Mouse (Mus musculus) ES-Bruce4 (cell line): Measurements from ENCODE around the gene Nedd4. TPM values are rescaled to one million over a fixed set of nuclear protein-coding genes. Genes with fewer than 3 reads are reported as not detected.

Source experiments
- H3K27ac ChIP-seq: 2 replicates; pipeline ENCODE4 v1.5.1; 2012; ENCODE audit warnings: low read length, inconsistent platforms; ENCODE audit not compliant: insufficient read depth
- H3K27me3 ChIP-seq: 2 replicates; pipeline ENCODE4 v1.6.1; 2012; ENCODE audit warnings: mild to moderate bottlenecking, low read length, inconsistent platforms; ENCODE audit not compliant: control insufficient read depth, poor library complexity, insufficient read depth, severe bottlenecking
- H3K36me3 ChIP-seq: 2 replicates; pipeline ENCODE4 v1.6.1; 2012; ENCODE audit warnings: inconsistent platforms, mild to moderate bottlenecking, low read length, moderate library complexity; ENCODE audit not compliant: control insufficient read depth, poor library complexity, insufficient read depth, severe bottlenecking
- H3K4me1 ChIP-seq: one replicate; pipeline ENCODE4 v1.8.1; 2011; ENCODE audit warnings: low read length; ENCODE audit not compliant: control insufficient read depth, insufficient read depth
- H3K4me3 ChIP-seq: 2 replicates; pipeline ENCODE4 v1.5.1; 2011; ENCODE audit warnings: low read depth, mild to moderate bottlenecking, low read length
- H3K9ac ChIP-seq: 2 replicates; pipeline ENCODE4 v1.6.1; 2012; ENCODE audit warnings: low read depth, mild to moderate bottlenecking, inconsistent platforms; ENCODE audit not compliant: poor library complexity, severe bottlenecking
- H3K9me3 ChIP-seq: replicated peaks from 2 replicates; pipeline ENCODE4 v1.6.1; 2012; ENCODE audit warnings: mild to moderate bottlenecking, low read length, inconsistent platforms; ENCODE audit not compliant: control insufficient read depth, poor library complexity, insufficient read depth, severe bottlenecking
- CTCF ChIP-seq: IDR thresholded peaks from one replicate; pipeline ENCODE4 v1.8.1; 2011; ENCODE audit warnings: low read depth, low read length
- EP300 ChIP-seq: IDR thresholded peaks from 2 replicates; pipeline ENCODE4 v1.6.1; 2011; ENCODE audit warnings: low read depth, low read length; ENCODE audit not compliant: insufficient read depth
- POLR2A ChIP-seq: IDR thresholded peaks from one replicate; pipeline ENCODE4 v1.8.1; 2011; ENCODE audit warnings: low read length; ENCODE audit not compliant: insufficient read depth
- polyA plus RNA-seq: library from polyadenylated mRNA; stranded (reverse); fragments of >200 nt; gene quantifications from 2 replicates; pipeline ENCODE4 v1.2.4, GENCODE M21; 2011; ENCODE audit warnings: low read depth; ENCODE audit not compliant: missing spikeins, insufficient read depth, insufficient read length

Gene Nedd4
- polyA plus RNA-seq, 1 experiment: 1,184 TPM

DNA sequence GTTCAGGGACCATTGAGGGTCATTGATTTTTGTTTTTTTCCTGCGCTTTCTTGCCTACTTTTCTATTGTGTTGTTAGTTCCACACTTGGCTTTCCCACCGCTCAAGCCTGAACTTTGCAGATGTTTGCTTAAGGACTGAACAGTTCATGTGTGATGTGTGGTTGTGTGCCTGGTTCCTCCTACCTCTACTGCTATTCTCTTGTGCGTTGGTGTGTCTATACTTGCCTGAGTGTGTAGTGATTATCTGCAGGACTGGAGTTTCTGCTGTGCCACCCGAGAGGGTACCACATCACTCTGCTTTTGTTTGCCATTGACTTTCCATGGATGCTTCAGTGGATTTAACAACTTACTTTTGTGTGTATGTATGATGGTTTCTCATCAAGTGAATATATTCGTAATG, 46.5 kb downstream of the Nedd4 start:
- H3K36me3 ChIP-seq: peaks cover 77% of the 10 kb centered on the region
- no peaks in the 10 kb centered on the region for H3K4me1 ChIP-seq
- no peaks in the 10 kb centered on the region for H3K9me3 ChIP-seq
- TF ChIP-seq POLR2A: no peak
- TF ChIP-seq EP300: no peak
- TF ChIP-seq CTCF: no peak
- H3K27me3 ChIP-seq: no peaks in the 10 kb centered on the region
- H3K27ac ChIP-seq: no peak overlapping the region
- H3K4me3 ChIP-seq: no peak overlapping the region
- no peak overlapping the region for H3K9ac ChIP-seq

DNA sequence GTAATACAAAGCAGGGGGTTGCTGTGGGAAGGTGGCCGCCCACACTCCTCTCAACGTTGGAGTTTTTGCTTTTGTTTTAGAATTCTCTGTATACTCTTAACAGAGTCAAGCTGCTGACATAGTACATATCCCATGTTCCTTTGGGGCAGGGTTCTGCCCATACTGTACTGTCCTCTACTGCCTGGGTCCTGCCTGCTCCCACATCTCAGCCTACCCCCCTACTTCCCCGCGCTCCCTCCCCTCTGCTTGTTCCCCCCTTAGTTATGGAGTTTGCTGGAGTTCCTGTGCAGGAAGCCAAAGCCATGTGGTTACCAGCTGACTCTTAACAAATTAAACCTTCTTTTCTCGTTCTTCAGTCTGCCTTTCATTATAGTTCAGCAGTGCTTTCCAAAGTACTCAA, 47.9 kb downstream of the Nedd4 start:
- no peak overlapping the region for H3K9ac ChIP-seq
- no peaks in the 10 kb centered on the region for H3K27me3 ChIP-seq
- H3K4me1 ChIP-seq: no peaks in the 10 kb centered on the region
- no peaks in the 10 kb centered on the region for H3K9me3 ChIP-seq
- TF ChIP-seq POLR2A (no peak), EP300 (no peak), CTCF (no peak)
- H3K27ac ChIP-seq: no peak overlapping the region
- no peak overlapping the region for H3K4me3 ChIP-seq
- peaks cover 77% of the 10 kb centered on the region for H3K36me3 ChIP-seq

DNA sequence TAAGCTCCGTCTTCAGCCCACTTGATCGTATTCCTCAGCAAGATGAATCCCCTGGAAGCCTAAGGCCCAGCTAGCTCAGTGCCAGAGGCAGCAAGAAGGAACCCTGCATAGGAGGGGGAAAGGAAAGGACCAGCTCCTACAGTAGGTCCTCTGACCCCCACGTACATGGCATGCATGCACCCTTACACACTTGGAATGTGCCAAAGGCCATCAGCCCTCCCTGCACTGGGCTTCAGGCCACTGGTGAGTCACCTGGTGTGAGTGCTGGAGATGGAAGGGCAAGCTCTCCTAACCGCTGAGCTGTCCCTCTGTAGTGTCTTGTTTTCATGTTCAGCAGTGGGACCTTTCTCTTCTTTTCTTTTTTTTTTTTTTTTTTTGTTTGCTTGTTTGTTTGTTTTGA, 52.8 kb downstream of the Nedd4 start:
- TF ChIP-seq POLR2A (no peak), EP300 (no peak), CTCF (no peak)
- Histone ChIP-seq H3K36me3 (peaks cover 77% of the 10 kb centered on the region), H3K27ac (no peak overlapping the region), H3K9me3 (no peaks in the 10 kb centered on the region), H3K27me3 (no peaks in the 10 kb centered on the region), H3K4me1 (no peaks in the 10 kb centered on the region), H3K4me3 (no peak overlapping the region), H3K9ac (no peak overlapping the region)

DNA sequence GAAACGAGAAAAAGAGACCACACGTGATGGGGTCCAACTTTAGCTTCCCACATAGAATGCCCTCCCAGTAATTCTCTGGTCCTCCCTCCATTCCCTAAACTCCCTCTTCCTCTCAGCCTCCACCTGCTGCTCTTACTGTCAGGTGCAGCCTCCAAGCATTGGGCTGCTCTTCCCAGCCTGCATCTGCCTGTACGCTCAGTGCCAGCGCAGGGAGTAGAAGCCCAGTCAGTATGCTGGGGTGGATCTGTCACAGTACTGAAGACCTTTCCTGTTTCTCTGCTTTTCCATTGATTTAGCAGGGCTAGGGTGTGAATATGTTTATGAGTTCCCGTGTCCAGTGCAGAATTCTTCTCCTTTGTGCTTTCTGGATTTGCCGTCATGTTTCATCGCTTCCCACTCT, 54.1 kb downstream of the Nedd4 start:
- Histone ChIP-seq H3K27me3 (no peaks in the 10 kb centered on the region), H3K27ac (no peak overlapping the region), H3K9ac (no peak overlapping the region), H3K36me3 (peaks cover 79% of the 10 kb centered on the region), H3K9me3 (no peaks in the 10 kb centered on the region), H3K4me3 (no peak overlapping the region), H3K4me1 (no peaks in the 10 kb centered on the region)
- no peak for TF ChIP-seq CTCF

DNA sequence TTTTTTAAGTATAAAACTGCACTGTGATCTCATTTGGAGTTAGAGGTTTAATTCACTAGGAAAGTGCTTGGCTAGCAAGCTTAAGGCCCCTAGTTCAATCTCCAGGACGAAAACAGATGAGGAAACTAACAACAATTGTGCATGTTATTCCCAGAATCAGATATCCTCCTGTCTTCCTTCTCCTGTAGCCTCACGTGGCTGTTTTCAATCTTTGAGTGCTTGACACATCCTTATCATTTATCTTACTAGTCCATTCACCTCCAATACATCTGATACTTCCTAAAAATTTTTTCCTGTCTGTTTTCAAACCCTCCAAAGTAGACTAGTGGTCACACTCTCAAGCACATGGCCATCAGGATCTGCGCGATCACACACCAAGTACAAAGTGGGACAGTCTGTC, 57.0 kb downstream of the Nedd4 start:
- Histone ChIP-seq H3K36me3 (peaks cover 82% of the 10 kb centered on the region), H3K4me3 (no peak overlapping the region), H3K27me3 (no peaks in the 10 kb centered on the region), H3K4me1 (no peaks in the 10 kb centered on the region), H3K27ac (no peak overlapping the region), H3K9me3 (no peaks in the 10 kb centered on the region), H3K9ac (no peak overlapping the region)
- TF ChIP-seq EP300: no peak
- TF ChIP-seq CTCF: no peak
- no peak for TF ChIP-seq POLR2A

DNA sequence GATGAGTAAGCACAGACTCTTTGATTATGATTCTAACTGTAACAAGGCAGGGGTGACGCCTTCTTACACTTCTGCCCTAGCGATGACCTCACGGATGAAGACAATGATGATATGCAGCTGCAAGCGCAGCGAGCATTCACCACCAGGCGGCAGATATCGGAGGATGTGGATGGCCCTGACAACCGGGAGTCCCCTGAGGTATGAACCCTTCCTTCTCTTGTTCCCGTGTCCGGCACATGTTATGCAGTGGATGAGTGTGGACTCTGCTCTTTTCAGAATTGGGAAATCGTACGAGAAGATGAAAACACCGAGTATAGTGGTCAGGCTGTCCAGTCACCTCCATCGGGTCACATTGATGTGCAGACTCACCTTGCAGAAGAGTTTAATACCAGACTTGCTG, 59.1 kb downstream of the Nedd4 start:
- H3K27me3 ChIP-seq: no peaks in the 10 kb centered on the region
- peaks cover 92% of the 10 kb centered on the region for H3K36me3 ChIP-seq
- no peak overlapping the region for H3K4me3 ChIP-seq
- TF ChIP-seq CTCF (no peak), EP300 (no peak), POLR2A (no peak)
- no peaks in the 10 kb centered on the region for H3K9me3 ChIP-seq
- H3K9ac ChIP-seq: no peak overlapping the region
- H3K27ac ChIP-seq: no peak overlapping the region
- no peaks in the 10 kb centered on the region for H3K4me1 ChIP-seq

DNA sequence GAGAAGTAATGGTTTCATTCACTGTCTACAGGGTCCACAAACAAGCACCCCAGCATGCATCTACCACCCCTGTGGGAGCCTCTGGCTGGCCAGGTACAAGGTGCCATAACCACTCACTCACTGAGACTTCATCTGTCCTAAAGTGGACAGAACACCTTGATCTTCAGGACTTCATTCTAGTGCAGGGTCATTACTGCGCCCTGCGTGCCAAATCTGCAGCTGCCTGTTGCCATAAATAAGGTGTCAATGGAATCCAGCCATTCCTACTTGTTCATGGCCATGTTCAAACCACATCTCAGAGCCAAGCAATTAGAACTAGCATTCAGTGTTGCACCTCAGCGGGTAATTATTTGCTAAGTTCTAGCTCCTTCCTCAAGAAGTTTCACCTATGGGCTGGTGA, 60.5 kb downstream of the Nedd4 start:
- TF ChIP-seq EP300 (no peak), POLR2A (no peak), CTCF (no peak)
- Histone ChIP-seq H3K4me3 (no peak overlapping the region), H3K27me3 (no peaks in the 10 kb centered on the region), H3K9me3 (no peaks in the 10 kb centered on the region), H3K4me1 (no peaks in the 10 kb centered on the region), H3K9ac (no peak overlapping the region), H3K36me3 (peaks cover 94% of the 10 kb centered on the region), H3K27ac (no peak overlapping the region)
